Mouse (Mus musculus): ENCODE data around the gene Zbtb3.

- TF ChIP-seq POLR2A (IDR thresholded peaks at IDR 0.05; ENCODE audit: control insufficient read depth, low read depth, low read length) (no peak), CTCF (IDR thresholded peaks at IDR 0.05; ENCODE audit: control insufficient read depth, insufficient read depth, insufficient replicate concordance, low read depth, low read length) (no peak)
Measured at GRCm38 (mm10) chr19:8830664-8831063, 28.3 kb downstream of the Zbtb3 start.

All from testis, adult 2 months (tissue).